Mouse (Mus musculus): ENCODE results near the gene Mfsd5. TPM values are rescaled to one million over a fixed set of nuclear protein-coding genes. Genes with fewer than 3 reads are reported as not detected.

Mfsd5 gene
- polyA plus RNA-seq, 1 experiment from 2014 or later = 61.8 TPM

GRCm38 (mm10) chr15:102273982-102274716, 5.1 kb upstream of the Mfsd5 start:
- Histone ChIP-seq H3K4me2 (replicated peaks) (no peak overlapping the region), H3K9me3 (ENCODE audit: control insufficient read depth, low read length) (no peaks in the 10 kb centered on the region), H3K4me1 (replicated peaks; ENCODE audit: control insufficient read depth, insufficient read depth, low read length) (no peaks in the 10 kb centered on the region), H3K9ac (no peak overlapping the region), H3K27ac (no peak overlapping the region), H3K36me3 (replicated peaks; ENCODE audit: control insufficient read depth, insufficient read depth) (no peaks in the 10 kb centered on the region), H3K27me3 (ENCODE audit: control insufficient read depth, insufficient read depth, low read length) (peaks cover 19% of the 10 kb centered on the region), H3K4me3 (replicated peaks; ENCODE audit: low read length) (no peak overlapping the region)
- 73% methylated on average over 6 of the region's 6 CpGs for WGBS
- no peak for ATAC-seq (ENCODE audit: low FRiP score)
- DNase-seq (ENCODE audit: low spot score) = no peak

GRCm38 (mm10) chr15:102278726-102279091, 545 bp upstream of the Mfsd5 start:
- Histone ChIP-seq H3K4me1 (replicated peaks; ENCODE audit: control insufficient read depth, insufficient read depth, low read length) (peaks cover 9% of the 10 kb centered on the region), H3K27me3 (ENCODE audit: control insufficient read depth, insufficient read depth, low read length) (no peaks in the 10 kb centered on the region), H3K4me2 (replicated peaks) (peak overlapping the region; percentile 94), H3K9me3 (ENCODE audit: control insufficient read depth, low read length) (no peaks in the 10 kb centered on the region), H3K36me3 (replicated peaks; ENCODE audit: control insufficient read depth, insufficient read depth) (peaks cover 26% of the 10 kb centered on the region), H3K4me3 (replicated peaks; ENCODE audit: low read length) (peak overlapping the region; percentile 74), H3K27ac (peak overlapping the region; percentile 80), H3K9ac (peak overlapping the region; percentile 77)
- 34% methylated on average over 7 of the region's 7 CpGs for WGBS
- DNase-seq (ENCODE audit: low spot score) (no peak), ATAC-seq (ENCODE audit: low FRiP score) (no peak)

GRCm38 (mm10) chr15:102279783-102280520, 698 bp downstream of the Mfsd5 start:
- peak overlapping the region; percentile 77 for H3K9ac ChIP-seq
- H3K27ac ChIP-seq = peak overlapping the region; percentile 80
- peak overlapping the region; percentile 74 for H3K4me3 ChIP-seq (replicated peaks; ENCODE audit: low read length)
- H3K4me2 ChIP-seq (replicated peaks) = peak overlapping the region; percentile 94
- H3K9me3 ChIP-seq (ENCODE audit: control insufficient read depth, low read length) = no peaks in the 10 kb centered on the region
- DNase-seq (ENCODE audit: low spot score) (no peak), ATAC-seq (ENCODE audit: low FRiP score) (no peak)
- H3K36me3 ChIP-seq (replicated peaks; ENCODE audit: control insufficient read depth, insufficient read depth) = peaks cover 26% of the 10 kb centered on the region
- 35% methylated on average over 13 of the region's 13 CpGs for WGBS
- no peaks in the 10 kb centered on the region for H3K27me3 ChIP-seq (ENCODE audit: control insufficient read depth, insufficient read depth, low read length)
- peaks cover 9% of the 10 kb centered on the region for H3K4me1 ChIP-seq (replicated peaks; ENCODE audit: control insufficient read depth, insufficient read depth, low read length)

- no peak for ATAC-seq (ENCODE audit: low FRiP score)
- Histone ChIP-seq H3K9ac (no peak overlapping the region; the same call in 1 of the 2 replicates), H3K4me1 (replicated peaks; ENCODE audit: control insufficient read depth, insufficient read depth, low read length) (peaks cover 9% of the 10 kb centered on the region), H3K4me3 (replicated peaks; ENCODE audit: low read length) (peak overlapping the region; percentile 74), H3K27ac (no peak overlapping the region), H3K4me2 (replicated peaks) (peak overlapping the region; percentile 94), H3K36me3 (replicated peaks; ENCODE audit: control insufficient read depth, insufficient read depth) (peaks cover 26% of the 10 kb centered on the region), H3K9me3 (ENCODE audit: control insufficient read depth, low read length) (no peaks in the 10 kb centered on the region), H3K27me3 (ENCODE audit: control insufficient read depth, insufficient read depth, low read length) (no peaks in the 10 kb centered on the region)
- DNase-seq (ENCODE audit: low spot score) = no peak
- 97% methylated on average over 19 of the region's 19 CpGs for WGBS
Measured at GRCm38 (mm10) chr15:102280623-102281022, 1.4 kb downstream of the Mfsd5 start.

- Histone ChIP-seq H3K9ac (no peak overlapping the region), H3K36me3 (replicated peaks; ENCODE audit: control insufficient read depth, insufficient read depth) (peaks cover 26% of the 10 kb centered on the region), H3K4me1 (replicated peaks; ENCODE audit: control insufficient read depth, insufficient read depth, low read length) (peaks cover 9% of the 10 kb centered on the region), H3K27me3 (ENCODE audit: control insufficient read depth, insufficient read depth, low read length) (no peaks in the 10 kb centered on the region), H3K4me2 (replicated peaks) (no peak overlapping the region), H3K27ac (no peak overlapping the region), H3K9me3 (ENCODE audit: control insufficient read depth, low read length) (no peaks in the 10 kb centered on the region), H3K4me3 (replicated peaks; ENCODE audit: low read length) (no peak overlapping the region)
- ATAC-seq (ENCODE audit: low FRiP score) = no peak
- WGBS = 89% methylated on average over 8 of the region's 8 CpGs
- no peak for DNase-seq (ENCODE audit: low spot score)
Measured at GRCm38 (mm10) chr15:102282463-102283292, 3.4 kb downstream of the Mfsd5 start.

- Histone ChIP-seq H3K27me3 (ENCODE audit: control insufficient read depth, insufficient read depth, low read length) (no peaks in the 10 kb centered on the region), H3K4me3 (replicated peaks; ENCODE audit: low read length) (no peak overlapping the region), H3K4me2 (replicated peaks) (no peak overlapping the region), H3K27ac (no peak overlapping the region), H3K9ac (no peak overlapping the region), H3K36me3 (replicated peaks; ENCODE audit: control insufficient read depth, insufficient read depth) (peaks cover 26% of the 10 kb centered on the region), H3K4me1 (replicated peaks; ENCODE audit: control insufficient read depth, insufficient read depth, low read length) (peaks cover 9% of the 10 kb centered on the region), H3K9me3 (ENCODE audit: control insufficient read depth, low read length) (no peaks in the 10 kb centered on the region)
- DNase-seq (ENCODE audit: low spot score) (no peak), ATAC-seq (ENCODE audit: low FRiP score) (no peak)
- WGBS = 82% methylated on average over 3 of the region's 3 CpGs
Measured at GRCm38 (mm10) chr15:102283648-102284047, 4.4 kb downstream of the Mfsd5 start.

GRCm38 (mm10) chr15:102287395-102287794, 8.1 kb downstream of the Mfsd5 start:
- Histone ChIP-seq H3K4me3 (replicated peaks; ENCODE audit: low read length) (no peak overlapping the region), H3K4me1 (replicated peaks; ENCODE audit: control insufficient read depth, insufficient read depth, low read length) (no peaks in the 10 kb centered on the region), H3K36me3 (replicated peaks; ENCODE audit: control insufficient read depth, insufficient read depth) (0 out of 2 replicates have a peak, but pooled peaks cover 7% of the 10 kb centered on the region), H3K9me3 (ENCODE audit: control insufficient read depth, low read length) (no peaks in the 10 kb centered on the region), H3K9ac (no peak overlapping the region), H3K27ac (no peak overlapping the region), H3K4me2 (replicated peaks) (no peak overlapping the region), H3K27me3 (ENCODE audit: control insufficient read depth, insufficient read depth, low read length) (no peaks in the 10 kb centered on the region)
- ATAC-seq (ENCODE audit: low FRiP score) (no peak), DNase-seq (ENCODE audit: low spot score) (peak; percentile 65)

- Histone ChIP-seq H3K4me2 (replicated peaks) (peak within 1 kb of the TSS; percentile 99), H3K27me3 (ENCODE audit: control insufficient read depth, insufficient read depth, low read length) (no peaks in the 10 kb centered on the region), H3K4me1 (replicated peaks; ENCODE audit: control insufficient read depth, insufficient read depth, low read length) (no peaks in the 10 kb centered on the region), H3K9ac (peak within 1 kb of the TSS; percentile 35), H3K27ac (0 out of 2 replicates have a peak within 1 kb of the TSS, but pooled peaks have one; percentile 36), H3K9me3 (ENCODE audit: control insufficient read depth, low read length) (no peaks in the 10 kb centered on the region), H3K4me3 (replicated peaks; ENCODE audit: low read length) (peak within 1 kb of the TSS; percentile 45), H3K36me3 (replicated peaks; ENCODE audit: control insufficient read depth, insufficient read depth) (no peaks in the 10 kb centered on the region)
- 8% methylated on average over 25 of the region's 25 CpGs for WGBS
- DNase-seq (ENCODE audit: low spot score) (peak; percentile 98), ATAC-seq (ENCODE audit: low FRiP score) (peak; percentile 98)
Measured at GRCm38 (mm10) chr15:102295633-102296367, 16.5 kb downstream of the Mfsd5 start, which contains the start of gene Espl1. Espl1 (plus strand) TSS chr15:102296266.
